In the genomic region with DNA sequence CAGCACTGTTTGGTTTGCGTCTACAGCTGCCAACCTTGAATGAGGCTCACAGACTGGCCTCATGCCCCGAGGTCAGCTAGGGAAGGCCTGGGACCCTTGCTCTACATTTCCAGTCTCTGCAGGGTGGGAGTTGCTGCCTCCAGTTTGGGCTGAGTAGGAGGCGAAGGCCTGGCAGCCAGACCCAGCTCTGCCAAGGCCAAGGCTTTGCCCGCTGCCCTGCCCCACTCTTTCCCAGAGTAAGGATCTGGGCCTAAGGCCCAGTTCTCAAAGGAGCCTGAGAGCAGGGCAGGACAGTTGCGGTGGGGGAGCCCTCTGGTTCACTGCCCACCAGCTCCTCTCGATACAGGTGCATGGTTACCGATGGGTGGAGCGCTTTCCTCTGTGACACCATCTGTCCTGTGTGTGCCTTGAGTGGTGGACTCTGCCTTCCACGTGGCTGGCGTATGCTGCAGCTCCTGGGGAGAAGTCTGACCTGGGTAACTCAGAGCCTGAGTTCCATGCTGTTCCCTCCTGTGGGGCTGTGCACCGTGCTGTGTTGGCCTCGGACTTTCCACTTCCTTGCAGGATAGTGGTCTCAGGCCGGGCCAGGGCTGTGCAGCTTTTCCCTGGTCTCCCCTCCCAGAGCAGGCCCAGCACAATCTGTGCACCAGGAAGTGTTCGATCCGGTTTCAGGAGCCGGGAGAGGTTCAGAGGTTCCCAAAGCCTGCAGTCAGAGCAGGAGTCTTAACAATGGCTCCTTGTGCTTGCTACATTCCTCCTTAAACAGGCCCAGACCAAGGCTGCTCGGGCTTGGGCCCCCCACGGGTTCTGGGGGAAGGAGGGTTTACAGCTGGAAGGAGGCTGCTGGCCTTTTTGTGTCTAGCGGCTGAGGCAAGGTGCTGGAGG, we compare ENCODE assay signal across 9 mouse cellular contexts.
DNase-seq lines count a peak whose midpoint lies in the region; ATAC-seq and TF ChIP-seq lines count a peak whose summit lies in the region.
"Had no signal": no experiment of that assay in that cellular context is flagged by ENCODE, and none has a peak within 500 bp of the region (broad histone marks: within the 10 kb centered on the region; RNA-seq: fewer than 3 reads in every experiment).

No protein-coding gene starts in this region.

- H3K4me2 ChIP-seq in lung, embryonic 14.5 days: no peak overlapping the region
- H3K4me2 ChIP-seq in embryonic facial prominence, embryonic 13.5 days: peak overlapping the region; percentile 39
- H3K4me2 ChIP-seq in intestine, postnatal 0 days (replicated peaks; ENCODE audit: low read depth): no peak overlapping the region
- H3K4me2 ChIP-seq in midbrain, embryonic 12.5 days (replicated peaks): no peak overlapping the region

- H3K36me3 ChIP-seq in lung, embryonic 14.5 days (ENCODE audit: insufficient read depth): peaks cover 18% of the 10 kb centered on the region
- peaks cover 22% of the 10 kb centered on the region for H3K36me3 ChIP-seq in embryonic facial prominence, embryonic 13.5 days
- H3K36me3 ChIP-seq in intestine, postnatal 0 days (ENCODE audit: control insufficient read depth, insufficient read depth): peaks cover 7% of the 10 kb centered on the region; the same call in 1 of the 2 replicates
- H3K36me3 ChIP-seq in midbrain, embryonic 12.5 days: 0 out of 2 replicates have a peak, but pooled peaks cover 2% of the 10 kb centered on the region

- TF ChIP-seq CTCF in lung, embryonic 14.5 days (IDR thresholded peaks at IDR 0.05; ENCODE audit: low read depth): no peak
- peak; percentile 48 for TF ChIP-seq CTCF in intestine, postnatal 0 days (IDR thresholded peaks at IDR 0.05; ENCODE audit: low read depth)

- ATAC-seq in lung, embryonic 14.5 days (ENCODE audit: insufficient read depth): peak; percentile 38
- peak; percentile 69 for ATAC-seq in embryonic facial prominence, embryonic 13.5 days (ENCODE audit: insufficient number of reproducible peaks, insufficient read depth, low FRiP score, low TSS enrichment, low read depth)
- peak; percentile 83 for ATAC-seq in intestine, postnatal 0 days
- no peak; the same call in 1 of the 2 replicates for ATAC-seq in midbrain, embryonic 12.5 days (ENCODE audit: low FRiP score, low read depth)

- intact Hi-C loops in left cerebral cortex, postnatal 14 days (cut with DNase I): no loop called here

- no peak overlapping the region for H3K4me3 ChIP-seq in lung, embryonic 14.5 days (ENCODE audit: low read depth, low read length)
- no peak overlapping the region for H3K4me3 ChIP-seq in embryonic facial prominence, embryonic 13.5 days
- no peak overlapping the region for H3K4me3 ChIP-seq in intestine, postnatal 0 days (ENCODE audit: low read depth, low read length)
- no peak overlapping the region for H3K4me3 ChIP-seq in midbrain, embryonic 12.5 days
- H3K4me3 ChIP-seq: myocyte had no signal

- peak; percentile 32 for DNase-seq in lung, embryonic 14.5 days
- DNase-seq in lung, adult 18-20 months: no peak
- DNase-seq in left cerebral cortex, postnatal 14 days (ENCODE audit: low spot score in 2 of 2): no peak
- no peak for DNase-seq in thymus, postnatal 4 days
- no peak for DNase-seq in thymus, postnatal 14 days

- H3K4me1 ChIP-seq in lung, embryonic 14.5 days (ENCODE audit: insufficient read depth): peaks cover 24% of the 10 kb centered on the region
- H3K4me1 ChIP-seq in embryonic facial prominence, embryonic 13.5 days: peaks cover 88% of the 10 kb centered on the region
- peaks cover 7% of the 10 kb centered on the region; the same call in 1 of the 2 replicates for H3K4me1 ChIP-seq in intestine, postnatal 0 days (replicated peaks; ENCODE audit: control insufficient read depth, insufficient read depth, low read length)
- peaks cover 41% of the 10 kb centered on the region for H3K4me1 ChIP-seq in midbrain, embryonic 12.5 days

- peak overlapping the region; percentile 68 for H3K27ac ChIP-seq in lung, embryonic 14.5 days (ENCODE audit: low read depth)
- H3K27ac ChIP-seq in embryonic facial prominence, embryonic 13.5 days: peak overlapping the region; percentile 89
- peak overlapping the region; percentile 68 for H3K27ac ChIP-seq in intestine, postnatal 0 days (ENCODE audit: low read depth, low read length)
- peak overlapping the region; percentile 66 for H3K27ac ChIP-seq in midbrain, embryonic 12.5 days (replicated peaks)

- WGBS in lung, embryonic 14.5 days: 49% methylated on average over 19 of the region's 19 CpGs
- 24% methylated on average over 19 of the region's 19 CpGs for WGBS in embryonic facial prominence, embryonic 13.5 days
- WGBS in intestine, postnatal 0 days: 34% methylated on average over 19 of the region's 19 CpGs
- 38% methylated on average over 19 of the region's 19 CpGs for whole genome bisulfite sequencing in midbrain, embryonic 12.5 days

- no peaks in the 10 kb centered on the region for H3K27me3 ChIP-seq in lung, embryonic 14.5 days (ENCODE audit: insufficient read depth, low read length)
- no peaks in the 10 kb centered on the region for H3K27me3 ChIP-seq in embryonic facial prominence, embryonic 13.5 days
- no peaks in the 10 kb centered on the region for H3K27me3 ChIP-seq in intestine, postnatal 0 days (replicated peaks; ENCODE audit: control insufficient read depth, insufficient read depth, low read length)
- H3K27me3 ChIP-seq in midbrain, embryonic 12.5 days: no peaks in the 10 kb centered on the region

- H3K9me3 ChIP-seq in lung, embryonic 14.5 days (ENCODE audit: low read depth, low read length): no peaks in the 10 kb centered on the region
- no peaks in the 10 kb centered on the region for H3K9me3 ChIP-seq in embryonic facial prominence, embryonic 13.5 days
- no peaks in the 10 kb centered on the region for H3K9me3 ChIP-seq in intestine, postnatal 0 days (ENCODE audit: control insufficient read depth)
- H3K9me3 ChIP-seq in midbrain, embryonic 12.5 days: no peaks in the 10 kb centered on the region

- 0 out of 2 replicates have a peak overlapping the region, but pooled peaks have one; percentile 2 for H3K9ac ChIP-seq in lung, embryonic 14.5 days
- peak overlapping the region; percentile 59 for H3K9ac ChIP-seq in embryonic facial prominence, embryonic 13.5 days
- H3K9ac ChIP-seq in intestine, postnatal 0 days (ENCODE audit: low read depth, low read length): no peak overlapping the region
- H3K9ac ChIP-seq in midbrain, embryonic 12.5 days (replicated peaks): no peak overlapping the region

Comparison
In these comparisons a context has a peak if more than half of its experiments do, and no peak if none do; other contexts are left out.
1. H3K9ac ChIP-seq: peak in lung, embryonic 14.5 days (single experiment) and embryonic facial prominence, embryonic 13.5 days (single experiment); none in intestine, postnatal 0 days (single experiment) and midbrain, embryonic 12.5 days (single experiment).
2. Peak in every context shown above with its lines, with median percentiles within 50 percentile points of each other: H3K27ac ChIP-seq.